Mouse (Mus musculus) kidney, postnatal 25 days (tissue): Measurements from ENCODE around the gene Zfp326.
"Not testable (repeated sequence)": the region's sequence is repeated elsewhere in the genome, so short reads cannot be mapped to it uniquely, and the experiment has no call there.

Experiments used
- DNase-seq, 2 experiments: peaks; one replicate each; pipeline ENCODE4 v3.0.0; 2021; ENCODE audit warnings: mixed read lengths in 2 of 2

The Zfp326 gene

GRCm38 (mm10) chr5:105876068-105876924 is at the start of gene Zfp326:
Zfp326 (plus strand) TSS chr5:105876565.
- peak; percentile 93 to 98 for DNase-seq

- DNase-seq = no peak
Measured at GRCm38 (mm10) chr5:105826916-105827510, 49.4 kb upstream of the Zfp326 start.

GRCm38 (mm10) chr5:105828050-105828449 is 48.3 kb upstream of the Zfp326 start:
- no peak for DNase-seq

GRCm38 (mm10) chr5:105829008-105829586 is 47.3 kb upstream of the Zfp326 start:
- DNase-seq = peak; percentile 42 to 59

- DNase-seq = peak; percentile 43 to 65
Measured at GRCm38 (mm10) chr5:105832140-105832539, 44.2 kb upstream of the Zfp326 start.

GRCm38 (mm10) chr5:105833923-105834322 is 42.4 kb upstream of the Zfp326 start:
- peak in 1 of 2 experiments; percentile 50 for DNase-seq

GRCm38 (mm10) chr5:105836006-105836405 is 40.4 kb upstream of the Zfp326 start:
- DNase-seq = peak; percentile 68 to 78

GRCm38 (mm10) chr5:105839740-105840310 is 36.5 kb upstream of the Zfp326 start:
- no peak for DNase-seq

GRCm38 (mm10) chr5:105844044-105844753 is 32.2 kb upstream of the Zfp326 start:
- no peak for DNase-seq

GRCm38 (mm10) chr5:105845041-105845440 is 31.3 kb upstream of the Zfp326 start:
- DNase-seq = no peak

- DNase-seq = no peak
Measured at GRCm38 (mm10) chr5:105847726-105848125, 28.6 kb upstream of the Zfp326 start.

GRCm38 (mm10) chr5:105849222-105849621 is 27.1 kb upstream of the Zfp326 start:
- no peak for DNase-seq

- DNase-seq = no peak
Measured at GRCm38 (mm10) chr5:105849643-105850042, 26.7 kb upstream of the Zfp326 start.

GRCm38 (mm10) chr5:105853271-105853670 is 23.1 kb upstream of the Zfp326 start:
- DNase-seq = no peak

- DNase-seq = peak in 1 of 2 experiments; percentile 49
Measured at GRCm38 (mm10) chr5:105857486-105857885, 18.9 kb upstream of the Zfp326 start.

GRCm38 (mm10) chr5:105858754-105859694 is 17.3 kb upstream of the Zfp326 start:
- DNase-seq = peak; percentile 29 to 53

- no peak for DNase-seq
Measured at GRCm38 (mm10) chr5:105859716-105860460, 16.5 kb upstream of the Zfp326 start.

GRCm38 (mm10) chr5:105860461-105860835 is 15.9 kb upstream of the Zfp326 start:
- no peak for DNase-seq

GRCm38 (mm10) chr5:105861616-105862015 is 14.7 kb upstream of the Zfp326 start:
- no peak for DNase-seq

GRCm38 (mm10) chr5:105865110-105865628 is 11.2 kb upstream of the Zfp326 start:
- not testable (repeated sequence) for DNase-seq
